Mouse (Mus musculus) spleen, embryonic (tissue): ENCODE data around the gene Aspdh.

ENCODE experiments used
- CTCF ChIA-PET: fragments of 350-600 bp; sonication (Branson Sonifier 250); formaldehyde crosslinking; loops from one replicate; lab custom pipeline; 2022; lab: Charles Lee

The Aspdh gene

GRCm38 (mm10) chr7:44496771-44497109 is 31.5 kb downstream of the Aspdh start:
- CTCF ChIA-PET: interaction anchor here (0.5 kb wide), 1 partner anchor 122 kb away, joined by 13 read pairs; no protein-coding TSS in a partner anchor

- CTCF ChIA-PET: interaction anchor here (0.6 to 0.8 kb wide), 3 partner anchors 28 to 1148 kb away, joined by 3 to 7 read pairs (median 6); no protein-coding TSS in a partner anchor
Observed at GRCm38 (mm10) chr7:44497361-44498055, 32.3 kb downstream of the Aspdh start.

GRCm38 (mm10) chr7:44498922-44499321 is 33.7 kb downstream of the Aspdh start:
- CTCF ChIA-PET: interaction anchor here (0.7 kb wide), 1 partner anchor 50 kb away, joined by 3 read pairs; the partner anchor contains the start of gene Pold1

GRCm38 (mm10) chr7:44500046-44500445 is 34.9 kb downstream of the Aspdh start:
- CTCF ChIA-PET: no interaction called here

- CTCF ChIA-PET: interaction anchor here (0.6 to 1.5 kb wide), 4 partner anchors 12 to 76 kb away, joined by 3 to 14 read pairs (median 5); no protein-coding TSS in a partner anchor
Observed at GRCm38 (mm10) chr7:44501563-44502115, 36.4 kb downstream of the Aspdh start.

- CTCF ChIA-PET: interaction anchor here (0.6 kb wide), 1 partner anchor 15 kb away, joined by 3 read pairs; no protein-coding TSS in a partner anchor
Observed at GRCm38 (mm10) chr7:44507491-44507890, 42.3 kb downstream of the Aspdh start.
